Mouse (Mus musculus) T-helper 1 cell (primary cell): Measurements from ENCODE around the gene Arf3.

Experiments
- in situ Hi-C: fragments of 300-600 bp; cut with MboI, MseI; formaldehyde crosslinking; loops from one replicate; pipeline ENCODE4 v1.15.1; 2025; ENCODE audit warnings: high pct_unique_total_duplicates

Arf3 gene

DNA sequence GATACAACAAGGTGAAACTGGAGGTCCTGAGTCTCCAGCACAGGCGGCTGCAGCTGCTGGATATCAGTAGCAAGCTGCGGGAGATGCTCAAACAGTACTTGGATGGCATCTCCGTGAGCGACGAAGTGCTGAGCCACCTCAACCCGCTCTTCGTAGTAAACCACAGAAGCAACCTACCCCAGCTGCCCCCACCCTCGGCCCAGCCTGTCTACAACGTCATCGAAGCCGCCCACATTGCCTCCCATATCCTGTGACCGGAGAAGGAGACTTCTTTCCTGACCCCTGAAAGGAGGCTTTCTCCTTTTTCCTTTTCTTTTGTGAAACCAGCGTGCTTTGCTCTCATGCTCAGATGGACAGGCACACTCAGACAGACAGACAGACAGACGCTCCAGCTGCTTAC, 40.2 kb downstream of the Arf3 start:
- in situ Hi-C loops = no loop called here

DNA sequence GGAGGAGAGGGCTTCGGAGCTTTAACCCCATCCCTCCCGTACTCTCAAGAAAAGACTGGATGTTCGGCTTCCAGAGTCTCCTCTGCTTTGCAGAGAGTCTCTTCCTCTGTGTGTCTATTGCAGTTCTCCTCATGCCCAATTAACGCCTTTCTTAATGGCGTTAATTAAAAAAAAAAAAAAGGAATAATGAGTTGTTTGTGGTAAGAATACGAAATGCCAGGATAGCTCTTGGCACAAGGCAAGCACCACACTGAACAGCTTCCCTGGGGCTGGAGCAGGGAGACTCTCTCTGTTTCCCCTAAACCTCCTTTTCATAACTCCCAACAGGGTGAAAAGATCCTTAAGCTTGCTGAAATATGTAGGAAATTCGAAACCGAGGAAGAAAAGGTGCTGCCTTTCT, 40.8 kb downstream of the Arf3 start:
- in situ Hi-C loops = no loop called here

DNA sequence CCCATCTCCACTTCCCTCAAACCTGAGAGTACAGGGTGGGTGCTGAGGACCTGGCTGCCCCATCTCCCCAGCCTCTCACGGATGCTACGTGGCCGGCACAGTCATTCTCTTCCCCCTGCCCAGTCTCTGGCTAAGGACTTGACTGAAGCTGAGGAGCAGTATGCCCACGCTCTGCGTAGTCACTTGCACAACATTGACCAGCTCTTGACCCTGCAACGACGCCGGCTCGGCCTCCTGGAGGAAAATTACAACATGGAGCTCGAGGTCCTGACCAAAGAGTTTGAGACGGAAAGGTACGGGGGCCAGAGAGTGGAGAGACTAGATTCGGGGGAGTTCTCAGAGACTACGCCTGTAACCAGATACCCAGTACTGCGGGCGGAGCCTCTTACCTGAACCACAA, 45.7 kb downstream of the Arf3 start:
- in situ Hi-C loops = no loop called here

DNA sequence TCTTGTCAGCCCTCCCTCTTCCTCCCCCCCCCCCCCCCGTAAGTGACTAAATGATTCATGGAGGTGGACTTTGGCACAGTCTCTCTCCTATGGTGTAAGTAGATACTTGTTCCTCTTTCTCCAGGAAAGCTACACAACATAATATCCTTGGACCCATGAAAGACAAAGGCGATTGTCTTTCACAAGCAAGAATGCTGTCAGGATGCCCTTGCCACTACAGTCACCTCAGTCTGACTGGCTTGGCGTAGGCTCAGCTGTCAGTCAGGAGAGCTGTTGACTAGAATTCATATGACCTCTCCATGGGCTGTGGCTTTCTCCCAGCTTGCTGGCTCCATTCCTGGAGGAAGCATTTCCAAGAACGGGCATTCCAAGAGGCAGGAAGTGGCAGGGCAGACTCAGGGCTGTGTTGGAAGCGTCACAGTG, 48.8 kb downstream of the Arf3 start:
- in situ Hi-C loops = no loop called here

DNA sequence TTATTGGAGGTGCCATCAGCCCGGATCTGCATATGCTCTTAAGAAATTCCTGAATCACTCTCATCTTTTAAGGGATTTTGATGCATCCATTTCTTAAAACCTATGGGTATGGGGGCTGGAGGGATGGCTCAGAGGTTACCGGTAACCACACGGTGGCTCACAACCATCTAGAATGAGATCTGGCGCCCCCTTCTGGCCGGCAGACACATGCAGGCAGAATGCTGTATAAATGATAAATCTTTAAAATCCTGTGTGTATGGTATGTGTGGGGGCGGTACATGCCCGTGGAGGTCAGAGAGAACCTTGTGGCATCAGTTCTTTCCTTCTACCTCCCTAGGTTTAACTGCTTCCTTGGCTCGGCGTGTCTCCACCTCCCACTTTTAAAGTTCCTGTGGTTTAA, 52.6 kb downstream of the Arf3 start:
- in situ Hi-C loops = no loop called here

DNA sequence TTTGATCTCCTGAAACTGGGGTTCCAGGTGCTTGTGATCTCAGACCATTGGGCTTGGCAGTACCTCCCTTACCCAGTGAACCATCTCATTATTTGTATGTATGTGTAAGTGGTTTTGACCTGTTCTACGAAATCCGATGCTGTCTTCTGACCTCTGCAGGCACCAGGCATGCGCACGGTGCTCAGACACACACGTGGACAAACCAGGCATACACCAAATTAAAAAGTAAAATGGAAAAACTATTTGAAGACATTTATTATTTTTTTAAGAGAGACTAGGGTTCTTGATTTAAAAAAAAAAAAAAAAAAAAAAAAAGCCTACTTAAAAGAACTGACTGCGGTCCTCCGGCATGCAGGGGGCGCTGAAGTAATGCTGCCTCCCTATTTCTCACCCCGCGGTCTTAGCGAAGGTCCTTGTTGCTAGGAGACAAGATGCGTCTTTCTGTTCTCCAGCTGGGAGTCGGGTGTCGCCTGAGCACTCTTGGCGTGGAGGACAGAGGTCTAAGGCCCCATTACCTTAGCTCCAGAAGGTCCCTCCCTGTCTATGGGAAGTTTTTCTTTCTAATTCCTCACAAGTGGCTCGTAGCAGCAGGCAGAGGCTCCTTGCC, 55.1 kb downstream of the Arf3 start, which contains the start of gene Ccdc65:
TSS of gene Ccdc65 (plus strand) at position 442 of the 607 bp plus-strand sequence.
- in situ Hi-C loops = loop anchor here (5.0 kb wide), 1 partner anchor 76 kb away; the partner anchor contains the start of gene Cacnb3

DNA sequence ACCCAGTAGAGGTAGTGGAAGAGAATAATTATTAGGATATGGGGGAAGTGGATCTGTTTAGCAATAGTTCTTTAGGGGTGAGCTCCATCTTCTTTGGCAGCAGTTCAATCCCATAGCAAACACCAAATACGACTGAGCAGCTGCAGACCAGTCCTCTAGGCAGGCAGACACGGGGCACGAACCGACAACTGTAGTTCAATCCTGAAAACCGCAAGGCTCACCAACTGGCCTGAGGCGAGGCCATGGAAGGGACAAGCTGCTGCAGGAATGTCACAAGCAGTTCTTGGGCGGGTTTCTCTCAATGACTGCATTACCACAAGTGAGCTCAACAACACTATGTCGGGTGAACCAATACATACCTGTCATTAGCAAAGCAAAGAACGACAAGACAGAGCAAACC, 58.7 kb downstream of the Arf3 start:
- in situ Hi-C loops = no loop called here

DNA sequence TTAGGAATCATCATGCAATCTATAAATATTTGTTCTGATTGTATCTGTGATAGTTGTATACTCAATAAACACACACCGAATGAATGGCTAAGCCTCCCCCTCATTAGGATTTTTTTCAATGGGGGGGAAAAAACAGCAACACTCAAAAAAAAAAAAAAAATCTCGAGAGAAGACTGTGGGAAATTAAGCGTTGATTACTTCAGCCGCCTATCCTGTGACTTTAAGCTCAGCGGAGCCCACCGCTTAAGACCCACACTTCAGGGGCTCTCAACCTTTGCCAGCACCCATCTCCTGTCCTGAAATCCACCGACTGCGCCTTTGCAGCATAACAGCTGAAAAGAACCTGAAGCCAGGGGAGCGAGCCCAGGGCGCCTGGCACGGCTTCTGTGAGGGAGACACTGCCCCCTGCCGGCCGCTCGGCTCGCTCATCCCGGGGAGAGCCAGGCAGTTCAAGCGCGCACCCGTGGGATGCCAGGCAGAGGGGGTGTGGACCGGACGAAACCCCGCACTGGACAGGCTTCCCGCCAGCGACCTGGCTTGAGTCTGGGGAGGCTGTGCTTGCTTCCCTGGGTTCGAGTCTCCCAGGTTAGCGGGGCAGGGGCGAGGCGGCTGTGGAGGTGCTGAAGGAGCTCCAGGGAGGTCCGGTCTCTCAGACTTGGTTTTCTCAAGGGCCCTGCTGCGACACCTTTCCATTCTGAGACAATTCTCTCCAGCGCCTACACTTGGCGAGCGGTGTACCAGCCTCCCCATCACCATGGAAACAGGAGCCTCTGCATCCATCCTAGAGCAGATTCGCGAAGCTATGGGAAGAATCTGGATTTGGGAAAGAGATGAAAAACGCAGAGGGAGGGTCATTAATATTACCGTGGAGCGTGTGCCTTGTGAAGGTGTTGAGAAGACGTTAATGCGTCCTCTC, 63.6 kb downstream of the Arf3 start:
- in situ Hi-C loops = no loop called here

DNA sequence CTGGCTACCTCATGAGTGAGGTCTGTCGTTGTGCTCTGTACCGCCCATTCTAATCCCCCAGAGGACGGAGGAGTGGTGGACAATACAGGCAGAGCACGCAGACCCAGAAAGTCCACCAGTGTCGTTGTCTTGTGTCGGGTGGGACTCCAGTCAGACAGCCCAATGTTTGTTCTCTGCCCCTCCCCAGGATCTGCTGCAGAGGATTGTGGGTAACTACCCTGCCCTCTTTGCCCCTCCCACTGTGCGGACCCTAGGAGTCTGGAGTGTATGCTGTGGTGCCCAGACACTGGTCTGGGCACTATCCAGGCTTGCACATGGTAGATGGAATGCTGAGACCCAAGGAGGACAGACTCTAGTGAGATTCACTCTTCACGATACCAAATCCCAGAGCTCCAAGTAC, 66.8 kb downstream of the Arf3 start:
- in situ Hi-C loops = no loop called here

DNA sequence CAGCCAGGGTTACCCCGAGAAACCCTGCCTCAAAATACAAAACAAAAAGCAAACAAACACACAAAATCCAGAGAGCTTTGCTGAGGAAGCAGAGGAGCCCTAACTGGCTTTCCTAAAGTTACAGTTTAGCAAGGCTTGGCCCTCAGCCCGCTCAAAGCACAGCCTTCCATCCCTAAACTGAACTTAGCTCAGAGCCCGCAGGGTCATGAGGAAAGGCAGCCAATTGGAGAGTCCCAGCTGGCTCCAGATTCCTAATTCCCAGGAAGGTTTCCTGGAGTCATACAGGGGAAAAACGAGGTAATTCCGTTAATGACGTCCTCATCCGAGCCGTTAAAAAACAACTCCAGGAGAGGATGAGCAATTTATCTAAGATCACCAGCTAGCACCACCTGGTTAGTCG, 67.3 kb downstream of the Arf3 start:
- in situ Hi-C loops = no loop called here

DNA sequence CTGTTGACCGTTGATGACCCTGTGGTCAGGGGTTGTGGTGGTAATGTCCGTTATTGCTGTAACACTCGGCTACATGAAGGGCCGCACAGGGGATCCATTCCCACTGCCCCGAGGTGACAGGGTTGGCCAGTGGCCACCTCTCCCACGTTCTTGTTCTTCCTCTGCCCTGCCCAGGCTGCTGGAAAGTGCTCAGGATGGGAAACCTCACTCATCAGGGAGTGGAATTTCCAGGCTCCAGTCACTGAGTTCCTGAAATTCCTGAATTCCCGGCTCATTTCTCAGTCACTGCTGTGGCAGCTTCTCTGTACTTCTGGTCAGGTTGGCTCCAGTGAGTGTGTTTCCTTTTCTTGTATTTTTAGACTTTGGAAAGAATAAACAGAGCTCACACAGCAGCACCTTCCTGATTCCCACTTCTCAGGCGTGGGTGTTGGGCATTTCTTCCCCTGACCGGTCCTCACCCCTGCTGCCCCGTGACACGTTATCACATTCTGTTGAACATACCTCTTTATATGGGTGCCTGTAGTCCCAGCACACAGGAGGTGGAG, 70.8 kb downstream of the Arf3 start:
- in situ Hi-C loops = no loop called here

DNA sequence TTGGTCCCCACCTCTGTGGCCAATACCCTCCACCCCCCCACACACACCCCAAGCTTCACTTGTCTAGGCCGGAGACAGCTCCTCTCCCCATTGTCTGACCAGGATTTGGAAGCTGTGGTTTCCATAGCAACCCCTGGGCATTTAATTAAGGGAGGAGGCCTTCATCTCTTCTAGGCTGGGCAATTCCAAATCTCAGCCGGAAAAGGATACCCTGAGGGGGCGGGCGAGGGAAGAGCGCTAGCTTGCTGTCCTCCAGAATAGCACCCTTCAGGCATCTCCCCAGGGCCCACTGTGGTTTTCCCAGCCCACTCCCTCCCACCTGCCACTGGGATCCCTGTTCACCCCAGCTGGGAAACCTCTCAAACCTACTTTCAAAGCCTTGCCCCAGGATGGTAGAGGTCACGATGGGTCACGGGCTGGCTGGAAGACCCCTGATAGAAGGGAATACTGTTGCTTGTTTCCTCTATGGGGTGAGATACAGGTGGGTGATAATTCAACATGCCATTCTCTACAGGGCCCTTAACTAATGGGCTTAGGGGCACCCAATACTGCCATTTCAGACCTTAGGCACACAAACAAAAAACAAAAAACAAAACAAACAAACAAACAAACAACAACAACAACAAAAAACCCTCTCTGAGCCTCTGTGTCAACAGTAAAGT, 71.4 kb downstream of the Arf3 start:
- in situ Hi-C loops = no loop called here

DNA sequence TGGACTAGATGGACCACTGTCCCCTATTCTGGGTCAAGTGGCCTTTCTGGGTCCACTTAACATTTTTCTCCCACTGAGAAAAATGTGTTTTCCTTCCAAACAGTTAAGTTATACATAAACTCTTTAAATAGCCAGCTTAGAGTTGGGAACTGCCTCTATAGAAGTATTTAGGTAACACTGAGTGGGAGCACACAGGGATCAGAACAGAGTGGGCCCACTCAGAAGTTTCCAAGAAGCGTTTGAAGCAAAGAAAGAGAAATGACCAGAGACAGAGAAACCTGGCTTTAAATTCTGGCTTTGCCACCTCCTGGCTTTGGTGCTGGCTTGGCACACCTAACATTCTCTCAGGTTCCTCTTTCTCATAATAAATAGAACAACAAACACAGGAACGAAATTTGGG, 73.3 kb downstream of the Arf3 start:
- in situ Hi-C loops = no loop called here
